Mouse (Mus musculus): ENCODE measurements around the gene Spata33.

DNA sequence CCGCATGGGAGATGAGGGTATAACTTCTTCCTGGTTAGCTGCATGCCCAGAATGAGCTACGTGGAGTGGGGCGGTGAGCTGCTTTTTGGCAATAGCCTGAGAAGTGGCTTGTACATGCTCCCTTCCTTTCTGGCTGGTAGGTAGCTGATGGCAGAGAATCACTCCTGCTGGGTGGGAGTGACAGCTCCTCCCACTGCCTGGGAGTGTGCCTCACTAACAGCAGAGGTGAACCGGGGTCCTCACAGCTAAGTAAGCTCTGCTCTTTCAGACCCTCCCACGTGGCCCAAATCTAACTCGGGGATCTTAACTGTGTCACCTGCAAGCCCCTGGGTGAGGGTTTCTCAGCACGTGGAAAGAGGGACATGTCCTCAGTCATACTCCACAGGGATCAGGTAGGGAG, 19.9 kb downstream of the Spata33 start:
- TF ChIP-seq ZNF384 (IDR thresholded peaks at IDR 0.05; ENCODE audit: low read depth, low read length), result no peak
- TF ChIP-seq ZC3H11A (IDR thresholded peaks at IDR 0.05; ENCODE audit: borderline replicate concordance, low read depth, low read length), result no peak
- TF ChIP-seq HCFC1 (IDR thresholded peaks at IDR 0.05; ENCODE audit: borderline replicate concordance, insufficient read depth, low read length), result no peak
- TF ChIP-seq CHD2 (IDR thresholded peaks at IDR 0.05; ENCODE audit: low read depth, low read length), result no peak
- TF ChIP-seq MAFK (IDR thresholded peaks at IDR 0.05; ENCODE audit: insufficient read depth, low read depth, low read length), result no peak

Measured in ES-E14 (cell line).